Comparison of ENCODE assay signal across 8 mouse cellular contexts in the genomic region with DNA sequence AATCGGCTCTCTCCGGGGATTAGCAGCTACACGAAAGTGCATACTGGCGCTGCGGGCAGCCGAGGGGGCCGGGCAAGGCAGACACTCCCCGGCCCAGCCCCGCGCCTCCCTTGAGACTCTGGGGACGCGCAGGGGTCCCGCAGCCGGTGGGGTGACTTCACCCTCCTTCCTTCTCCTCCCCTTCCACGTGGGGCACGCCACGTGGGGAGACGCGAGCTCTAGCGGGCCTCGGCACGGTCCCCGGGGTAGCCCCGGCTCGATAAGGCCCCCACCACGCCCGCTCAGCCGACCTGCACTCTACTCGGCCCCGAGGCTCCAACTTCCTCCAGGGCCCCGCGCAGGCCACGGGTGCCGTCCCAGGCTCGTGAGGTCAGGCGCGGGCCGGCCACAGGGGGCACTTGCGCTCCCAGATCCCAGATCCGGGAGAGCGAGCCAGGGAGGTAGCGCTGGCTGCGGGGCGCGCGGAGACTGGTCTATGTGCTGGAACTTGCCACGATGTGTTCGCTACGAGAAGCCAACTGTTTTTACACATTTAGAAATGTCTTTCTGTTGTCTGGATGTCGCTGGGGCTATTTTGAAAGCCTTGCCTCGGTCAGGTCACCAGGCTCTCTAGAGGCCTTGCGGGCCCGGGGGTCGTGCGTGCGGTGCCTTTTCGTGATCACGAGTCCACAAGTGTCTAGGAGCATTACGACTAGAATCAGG. TPM values are rescaled to one million over a fixed set of nuclear protein-coding genes. Genes with fewer than 3 reads are reported as not detected.
DNase-seq lines count a peak whose midpoint lies in the region; ATAC-seq lines count a peak whose summit lies in the region.

A gene (minus strand): TSS at position 356 of the 702 bp plus-strand sequence.

- intact Hi-C loops in gastrocnemius, postnatal 36 days (cut with DNase I): loop anchor here (5.0 to 10.0 kb wide), 2 partner anchors 72 to 189 kb away; a partner anchor contains a TSS
- intact Hi-C loops in left cerebral cortex, postnatal 14 days (cut with DNase I): loop anchor here (5.0 kb wide), 2 partner anchors 92 to 513 kb away; a partner anchor contains a TSS

- peak within 1 kb of the TSS; percentile 100 for H3K27ac ChIP-seq in intestine, embryonic 14.5 days (ENCODE audit: low read depth)

- peak within 1 kb of the TSS; percentile 88 for H3K4me2 ChIP-seq in intestine, embryonic 14.5 days (ENCODE audit: low read length)

- no peaks in the 10 kb centered on the region for H3K27me3 ChIP-seq in intestine, embryonic 14.5 days (replicated peaks; ENCODE audit: control insufficient read depth, insufficient read depth, low read length)
- peaks cover 11% of the 10 kb centered on the region for H3K27me3 ChIP-seq in megakaryocyte, embryonic 14.5 days (replicated peaks)

- H3K9me3 ChIP-seq in intestine, embryonic 14.5 days (ENCODE audit: control insufficient read depth, low read length): no peaks in the 10 kb centered on the region
- H3K9me3 ChIP-seq in megakaryocyte, embryonic 14.5 days: peaks cover 11% of the 10 kb centered on the region

- H3K4me1 ChIP-seq in intestine, embryonic 14.5 days (replicated peaks; ENCODE audit: control insufficient read depth, insufficient read depth, low read length): peaks cover 27% of the 10 kb centered on the region
- H3K4me1 ChIP-seq in megakaryocyte, embryonic 14.5 days: peaks cover 32% of the 10 kb centered on the region

- peak within 1 kb of the TSS; percentile 98 for H3K9ac ChIP-seq in intestine, embryonic 14.5 days (ENCODE audit: low read length)

- peak; percentile 82 for DNase-seq in adrenal gland, adult 8-10 months
- peak; percentile 84 for DNase-seq in embryo, embryonic 10.5 days (ENCODE audit: low spot score)
- DNase-seq in gastrocnemius, postnatal 36 days: peak; percentile 83 to 86
- DNase-seq in intestine, embryonic 14.5 days (ENCODE audit: low spot score): peak; percentile 95
- DNase-seq in left cerebral cortex, postnatal 14 days (ENCODE audit: low spot score in 2 of 2): peak; percentile 61 to 73
- peak; percentile 37 to 63 for DNase-seq in right cerebral cortex, adult 2 months (ENCODE audit: low spot score in 2 of 2)
- peak; percentile 92 for DNase-seq in urinary bladder, postnatal 4 days (ENCODE audit: low spot score in 2 of 2)

- ATAC-seq in intestine, embryonic 14.5 days (replicated peaks; ENCODE audit: low FRiP score, low TSS enrichment, low read depth): peak; percentile 84

- under 1% methylated on average over 57 of the region's 59 CpGs for WGBS in intestine, embryonic 14.5 days

- H3K36me3 ChIP-seq in intestine, embryonic 14.5 days (ENCODE audit: control insufficient read depth, insufficient read depth, low read length): no peaks in the 10 kb centered on the region
- no peaks in the 10 kb centered on the region for H3K36me3 ChIP-seq in megakaryocyte, embryonic 14.5 days (replicated peaks; ENCODE audit: low read length)

- peak within 1 kb of the TSS; percentile 91 for H3K4me3 ChIP-seq in intestine, embryonic 14.5 days (ENCODE audit: low read depth, low read length)
- peak within 1 kb of the TSS; percentile 96 for H3K4me3 ChIP-seq in megakaryocyte, embryonic 14.5 days (replicated peaks)

RNA-seq across cellular contexts. Expression of the gene that starts here (rescaled TPM):
- total RNA-seq in adrenal gland, adult 8-10 months (2022): 10 to 100 TPM; 60.6 to 88.6 (median 73.7) TPM
- total RNA-seq in gastrocnemius, postnatal 36 days (2021): 10 to 100 TPM; 15.1 to 15.9 TPM
- polyA plus RNA-seq in intestine, embryonic 14.5 days (2014; fragmentation: Nextera tagmentation; extraction: Ambion mirVana): 112 and 117 TPM in 2 replicates
- 10 to 100 TPM; 26.0 to 26.2 TPM for total RNA-seq in left cerebral cortex, postnatal 14 days (2021)
- 82.6 and 131 TPM in 2 replicates for polyA plus RNA-seq in megakaryocyte, embryonic 14.5 days (2012; ENCODE audit: insufficient read depth, low replicate concordance)

Comparison
In these comparisons a context has a peak if more than half of its experiments do, and no peak if none do; other contexts are left out.
1. Peak in every context shown above with its lines: DNase-seq, ATAC-seq, H3K4me3 ChIP-seq and H3K27ac ChIP-seq.